Mouse (Mus musculus): Measurements from ENCODE around the gene Batf.
"Not testable (repeated sequence)": the region's sequence is repeated elsewhere in the genome, so short reads cannot be mapped to it uniquely, and the experiment has no call there.

The Batf gene

DNA sequence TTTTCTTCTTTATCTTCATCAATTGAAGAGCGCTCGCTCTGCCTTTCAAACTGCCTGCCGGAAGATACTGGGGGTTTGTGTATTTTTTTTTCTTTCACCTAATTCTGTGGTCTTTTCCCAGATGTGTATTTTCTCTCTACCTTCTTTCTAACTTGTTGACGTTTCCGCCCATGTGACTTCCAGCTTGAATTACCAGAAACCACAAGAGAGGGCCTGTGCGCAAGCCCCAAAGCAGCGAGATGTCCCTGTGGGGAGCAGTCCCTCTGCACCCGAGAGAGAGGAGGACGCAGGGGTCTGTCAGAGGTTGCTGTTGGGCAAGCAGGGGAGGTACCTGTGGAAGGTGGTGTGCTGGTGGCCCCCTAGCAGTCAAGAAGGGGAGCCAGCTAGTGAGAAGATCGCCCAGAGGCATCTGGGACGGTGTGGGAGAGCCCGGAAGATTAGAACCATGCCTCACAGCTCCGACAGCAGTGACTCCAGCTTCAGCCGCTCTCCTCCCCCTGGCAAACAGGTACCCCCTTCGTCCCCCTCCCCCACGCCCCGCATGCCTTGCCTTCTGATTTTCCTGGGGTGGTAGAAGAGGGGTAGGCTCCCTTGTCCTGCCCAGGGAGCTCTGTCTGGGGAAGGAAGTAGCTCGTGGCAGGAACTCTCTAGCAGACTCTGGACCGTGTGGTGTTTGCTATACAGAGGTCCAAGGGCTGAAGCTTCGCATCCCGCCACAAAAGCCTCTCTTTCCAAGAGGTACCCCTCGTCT lies at the start of gene Batf:
Batf (plus strand) TSS at position 204 of the 751 bp plus-strand sequence.
- no peak for DNase-seq (ENCODE audit: low spot score)

DNA sequence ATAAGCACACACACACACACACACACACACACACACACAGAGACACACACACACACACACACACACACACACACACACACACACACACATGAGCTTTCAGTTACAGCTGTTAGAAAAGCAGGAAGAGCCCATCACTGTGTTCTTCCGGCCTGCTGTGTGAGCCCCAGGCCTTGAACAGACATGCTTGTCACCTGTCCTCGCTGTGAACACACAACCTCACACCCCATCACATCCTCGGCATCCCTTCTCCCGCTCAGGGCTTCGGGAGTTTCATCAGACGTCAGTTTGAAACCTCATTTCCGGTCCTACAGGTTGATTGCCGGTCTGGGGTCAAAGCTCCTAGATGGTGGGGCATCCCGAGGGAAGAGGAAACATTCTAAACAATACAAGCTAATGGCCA lies 48.5 kb upstream of the Batf start:
- no peak for DNase-seq (ENCODE audit: low spot score)

DNA sequence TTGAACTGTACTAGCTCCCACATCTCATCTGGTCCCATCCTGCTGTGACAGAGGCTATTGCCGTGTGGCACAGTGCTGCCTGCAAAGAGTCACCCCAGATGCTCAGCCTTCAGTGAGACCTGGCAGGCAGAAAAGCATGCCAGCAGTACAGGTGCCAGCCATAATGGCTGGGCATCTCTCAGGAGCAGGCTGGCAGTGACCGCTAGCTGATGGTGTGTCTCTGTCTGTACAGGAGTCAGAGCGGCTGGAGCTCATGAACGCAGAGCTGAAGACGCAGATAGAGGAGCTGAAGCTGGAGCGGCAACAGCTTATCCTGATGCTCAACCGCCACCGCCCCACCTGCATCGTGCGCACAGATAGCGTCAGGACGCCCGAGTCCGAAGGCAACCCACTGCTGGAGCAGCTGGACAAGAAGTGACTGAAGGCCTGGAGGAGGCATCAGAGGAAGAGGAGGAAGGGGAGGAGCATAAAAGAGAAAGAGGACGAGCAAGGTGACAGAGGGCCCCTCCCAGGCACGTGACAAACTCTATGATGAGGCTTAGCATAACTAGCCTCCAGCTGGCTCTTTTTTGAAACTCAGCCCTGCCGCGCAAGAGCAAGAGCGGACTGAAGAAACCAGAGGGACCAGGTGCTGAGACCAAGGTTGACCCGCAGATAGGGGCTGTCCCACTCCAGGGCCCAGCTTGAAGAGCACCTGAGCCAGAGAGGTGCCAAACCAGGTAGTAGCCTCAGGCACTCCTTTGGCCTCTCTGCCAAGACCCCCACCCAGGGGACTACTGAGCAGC lies 47.7 kb upstream of the Batf start:
- DNase-seq (ENCODE audit: low spot score): no peak

DNA sequence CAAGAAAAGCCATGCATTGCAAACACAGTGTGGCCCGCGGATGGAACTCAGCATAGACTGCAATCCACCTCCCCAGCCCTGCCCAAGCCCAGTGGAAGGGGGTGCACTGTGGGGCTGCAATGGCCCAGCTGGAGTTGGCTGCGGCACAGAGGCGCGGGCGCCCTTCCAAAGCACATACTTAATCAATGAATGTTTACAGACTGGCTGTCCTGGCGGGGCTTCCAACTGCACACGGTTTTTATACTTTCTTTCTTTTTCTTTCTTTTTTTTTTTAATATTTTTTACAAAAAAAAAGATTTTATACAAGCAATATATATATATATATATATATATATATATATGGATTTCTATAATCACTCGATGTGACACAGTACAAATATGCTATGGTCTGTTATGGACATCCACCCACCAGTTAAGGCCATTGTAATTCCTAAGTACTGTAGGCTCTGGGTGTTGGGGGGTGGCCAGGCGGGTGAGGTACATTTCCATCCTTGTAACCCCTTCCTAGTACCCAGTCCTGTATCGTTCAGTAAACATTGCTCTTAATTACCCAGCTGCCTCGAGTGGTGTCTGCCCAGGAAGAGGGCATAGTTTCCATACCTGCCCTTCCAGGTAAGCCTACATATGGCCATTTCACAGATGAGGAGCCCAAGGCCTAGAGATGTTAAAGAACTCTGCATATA lies 47.0 kb upstream of the Batf start:
- peak; percentile 75 for DNase-seq (ENCODE audit: low spot score)

DNA sequence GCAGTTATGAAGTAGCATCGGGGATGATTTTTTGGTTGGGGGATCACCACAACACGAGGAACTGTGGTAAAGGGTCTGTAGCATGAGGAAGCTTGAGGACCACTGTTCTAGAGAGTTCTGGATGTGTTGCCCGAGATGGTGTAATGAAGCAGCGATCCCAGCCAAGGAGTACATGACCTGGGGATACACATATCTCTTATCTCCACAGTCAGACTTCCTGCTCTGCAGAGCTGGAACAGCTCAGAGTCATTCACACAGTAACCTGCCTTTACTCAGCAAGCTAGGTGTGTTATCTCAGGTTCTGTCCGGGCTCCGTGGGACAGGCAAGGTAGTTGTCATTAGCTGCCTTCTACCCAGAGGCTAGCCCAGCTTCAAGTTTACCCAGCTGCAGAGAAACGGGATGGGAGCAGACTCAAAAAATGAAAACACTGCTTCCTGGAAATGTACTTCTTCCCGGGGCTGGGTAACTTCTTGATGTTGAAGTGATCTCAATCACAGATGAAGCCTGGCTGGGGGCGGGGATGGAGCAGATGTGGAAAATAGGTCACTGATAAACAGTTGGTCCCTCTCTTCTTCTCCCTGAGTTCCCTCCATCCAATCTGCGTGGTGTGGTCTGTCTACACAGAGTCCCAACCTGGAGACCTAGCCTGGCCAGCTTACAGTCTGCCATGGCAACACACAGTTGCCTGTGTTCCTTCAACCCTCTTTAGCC lies 45.5 kb upstream of the Batf start:
- no peak for DNase-seq (ENCODE audit: low spot score)

DNA sequence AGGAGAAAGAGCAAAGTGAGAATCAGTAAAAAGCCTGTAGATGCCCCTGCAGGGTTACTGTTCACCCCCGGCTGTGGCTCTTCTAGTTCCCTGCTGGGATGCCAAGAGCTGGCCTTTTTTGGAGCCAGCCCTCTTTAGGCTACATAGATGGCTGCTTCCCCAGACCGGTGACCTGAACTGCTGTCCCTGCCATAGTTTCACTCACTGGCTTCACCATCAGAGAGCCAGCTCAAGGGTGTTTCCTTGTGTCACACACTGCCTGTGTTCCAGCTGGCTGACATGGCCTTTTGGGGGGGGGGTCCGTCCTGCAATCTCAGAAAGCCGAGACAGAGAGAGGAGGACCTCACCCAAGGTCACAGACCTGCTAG lies 44.9 kb upstream of the Batf start:
- no peak for DNase-seq (ENCODE audit: low spot score)

DNA sequence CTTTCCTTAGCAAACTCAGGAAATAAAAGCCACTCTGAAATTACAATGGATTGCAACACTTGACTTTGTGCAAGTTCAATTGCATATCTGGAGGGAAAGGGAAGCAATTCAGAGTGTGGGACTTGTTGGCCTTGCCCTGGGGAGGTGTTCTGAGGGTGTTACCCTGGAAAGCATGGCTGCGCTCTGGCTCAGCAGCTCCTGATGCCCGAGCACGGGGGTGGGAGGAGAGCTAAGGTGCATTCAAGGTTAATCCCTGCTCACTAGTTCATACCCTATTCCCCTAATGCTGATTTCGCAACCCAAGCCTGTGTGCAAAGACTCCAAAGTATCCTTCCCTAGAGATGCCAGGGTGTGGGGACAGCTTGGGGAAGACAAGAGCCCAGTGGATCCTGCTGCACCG lies 42.7 kb upstream of the Batf start:
- DNase-seq (ENCODE audit: low spot score): no peak

DNA sequence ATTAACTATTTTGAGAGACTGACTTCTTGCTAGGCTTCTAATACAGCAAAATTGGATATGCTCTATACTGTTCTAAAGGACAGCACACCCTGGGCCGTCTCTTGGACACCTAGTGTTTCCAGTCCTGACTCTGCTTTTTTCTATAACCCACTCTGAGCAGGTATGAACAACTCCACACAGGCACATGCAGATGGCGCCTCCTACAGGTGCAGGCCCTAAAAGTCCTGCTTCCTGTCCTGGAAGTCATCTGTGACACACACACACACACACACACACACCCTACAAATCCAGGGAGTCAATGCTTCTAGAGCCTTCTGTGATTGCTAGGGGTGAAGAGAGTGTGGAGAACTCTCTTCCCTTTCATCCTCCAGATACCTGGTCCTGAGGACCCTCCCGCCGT lies 40.8 kb upstream of the Batf start:
- no peak for DNase-seq (ENCODE audit: low spot score)

DNA sequence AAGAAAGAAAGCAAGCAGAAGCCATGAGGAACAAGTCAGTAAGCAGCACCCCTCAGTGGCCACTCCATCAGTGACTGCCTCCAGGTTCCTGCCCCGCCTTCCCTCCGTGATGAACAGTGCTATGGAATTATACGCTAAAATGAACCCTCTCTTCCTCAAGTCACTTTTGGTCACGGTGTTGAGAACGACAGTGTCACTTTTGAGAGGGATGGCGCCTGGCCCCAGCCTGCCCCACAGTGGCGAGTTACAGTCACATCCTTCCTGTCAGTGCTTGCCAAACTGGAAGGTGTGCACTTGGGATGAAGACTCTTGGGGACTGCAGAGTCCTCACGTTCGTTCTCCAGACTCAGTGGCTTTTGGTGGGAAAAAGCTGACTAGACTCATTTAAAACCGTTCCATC lies 39.1 kb upstream of the Batf start:
- DNase-seq (ENCODE audit: low spot score): no peak

DNA sequence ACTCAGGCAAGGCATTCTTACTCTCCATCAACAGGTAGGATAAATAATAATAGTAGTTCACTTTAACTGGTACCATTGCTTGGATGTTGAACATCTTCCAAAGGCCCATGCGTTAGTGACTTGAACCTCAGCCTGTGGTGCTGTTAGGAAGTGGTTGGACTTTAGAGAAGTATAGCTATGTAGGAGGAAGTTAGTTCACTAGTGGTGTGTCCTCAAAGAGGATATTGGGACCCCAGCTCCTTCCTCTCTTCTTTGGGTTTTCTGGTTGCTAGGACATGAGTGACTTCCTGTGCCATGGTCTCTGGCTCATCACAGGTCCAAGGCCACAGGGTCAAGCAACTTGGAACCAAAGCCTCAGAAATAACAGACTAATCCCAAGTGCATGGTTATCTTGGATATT lies 38.5 kb upstream of the Batf start:
- no peak for DNase-seq (ENCODE audit: low spot score)

DNA sequence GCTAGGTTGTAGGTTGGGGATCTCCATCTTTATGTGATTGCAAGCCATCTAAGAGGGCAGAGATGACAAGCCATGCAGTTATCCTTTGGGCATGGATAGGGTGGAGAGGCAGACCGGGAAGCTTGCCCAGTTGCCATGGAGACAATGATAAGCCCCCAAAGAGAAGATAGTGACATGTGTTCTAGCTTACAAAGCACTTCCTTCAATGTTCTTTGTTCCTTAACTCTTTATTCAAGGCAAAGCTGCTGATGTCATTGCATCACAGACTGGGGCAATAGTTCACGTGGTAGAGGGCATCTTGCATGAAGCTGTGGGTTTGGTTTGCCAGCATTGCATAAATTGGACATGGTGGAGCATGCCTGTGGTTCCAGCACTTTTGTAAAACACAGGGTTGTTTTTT lies 27.1 kb upstream of the Batf start:
- DNase-seq (ENCODE audit: low spot score): no peak

DNA sequence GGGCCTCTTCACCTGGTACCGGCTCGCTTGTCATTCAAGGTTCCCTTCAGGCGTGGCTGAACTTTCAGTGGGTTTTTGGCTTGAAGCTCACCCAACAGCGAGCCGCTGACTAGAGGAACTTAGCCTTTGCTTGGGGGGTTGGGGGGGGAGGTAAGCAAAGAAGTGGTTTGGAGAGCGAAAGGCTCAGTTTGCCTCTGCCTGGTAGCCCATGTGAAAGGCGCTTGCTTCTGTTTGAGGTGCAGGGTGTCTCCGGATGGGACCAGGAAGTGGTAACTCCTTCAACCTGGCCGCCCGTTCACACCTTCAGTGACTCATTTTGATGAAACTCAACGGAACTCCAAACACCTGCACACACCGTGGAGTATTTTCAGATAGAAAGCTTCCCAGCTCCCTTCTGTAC lies 25.6 kb upstream of the Batf start:
- DNase-seq (ENCODE audit: low spot score): no peak

DNA sequence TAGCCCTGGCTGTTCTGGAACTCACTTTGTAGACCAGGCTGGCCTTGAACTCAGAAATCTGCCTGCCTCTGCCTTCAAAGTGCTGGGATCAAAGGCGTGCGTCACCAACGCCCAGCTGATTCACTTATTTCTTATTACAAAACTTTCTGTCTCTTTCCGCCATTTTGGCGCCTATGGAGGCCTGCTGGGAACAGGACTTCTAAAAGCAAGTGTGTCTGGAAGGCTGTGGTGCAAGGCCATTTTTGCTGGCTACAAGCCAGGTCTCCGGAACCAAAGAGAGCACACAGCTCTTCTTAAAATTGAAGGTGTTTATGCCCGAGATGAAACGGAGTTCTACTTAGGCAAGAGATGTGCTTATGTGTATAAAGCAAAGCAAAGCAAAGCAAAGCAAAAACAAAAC lies 24.2 kb upstream of the Batf start:
- not testable (repeated sequence) for DNase-seq (ENCODE audit: low spot score)

DNA sequence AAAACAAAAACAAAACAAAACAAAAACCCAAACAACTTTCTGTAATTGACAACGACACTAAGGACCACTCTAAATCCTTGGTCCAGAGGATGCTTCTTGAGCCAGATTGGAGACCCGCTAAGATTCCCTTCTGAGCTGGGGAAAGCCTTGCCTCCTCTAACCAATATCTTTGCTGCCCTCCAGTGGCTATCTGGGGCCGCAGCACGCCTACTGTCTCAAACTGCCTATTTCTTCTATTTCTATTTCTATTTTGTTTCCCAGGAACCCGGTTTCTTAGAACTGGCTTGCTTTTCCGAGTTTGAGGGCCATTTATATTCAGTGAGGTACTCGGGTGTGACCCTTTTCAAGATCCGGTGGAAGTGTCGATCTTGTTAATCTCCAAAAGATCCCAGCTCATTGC lies 23.6 kb upstream of the Batf start:
- peak; percentile 86 for DNase-seq (ENCODE audit: low spot score)

DNA sequence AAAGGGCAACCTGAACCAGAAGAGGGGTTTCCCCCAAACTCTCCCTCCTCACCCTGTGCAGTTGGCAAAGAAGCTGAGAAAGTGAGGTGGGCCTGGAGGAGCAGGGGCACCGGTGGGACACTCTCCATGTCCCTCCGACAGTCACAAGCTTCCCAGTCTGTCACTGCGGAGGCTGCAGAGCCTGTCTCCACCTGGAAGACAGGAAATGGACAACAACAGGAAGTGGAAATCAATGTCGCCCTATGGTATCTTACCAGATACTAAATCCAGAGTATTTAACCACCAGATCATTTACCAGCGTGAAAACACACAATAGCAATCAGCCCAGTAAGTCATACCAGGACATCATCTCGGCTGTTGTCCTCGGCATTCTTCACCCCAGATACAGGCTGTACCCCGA lies 20.4 kb upstream of the Batf start:
- no peak for DNase-seq (ENCODE audit: low spot score)

DNA sequence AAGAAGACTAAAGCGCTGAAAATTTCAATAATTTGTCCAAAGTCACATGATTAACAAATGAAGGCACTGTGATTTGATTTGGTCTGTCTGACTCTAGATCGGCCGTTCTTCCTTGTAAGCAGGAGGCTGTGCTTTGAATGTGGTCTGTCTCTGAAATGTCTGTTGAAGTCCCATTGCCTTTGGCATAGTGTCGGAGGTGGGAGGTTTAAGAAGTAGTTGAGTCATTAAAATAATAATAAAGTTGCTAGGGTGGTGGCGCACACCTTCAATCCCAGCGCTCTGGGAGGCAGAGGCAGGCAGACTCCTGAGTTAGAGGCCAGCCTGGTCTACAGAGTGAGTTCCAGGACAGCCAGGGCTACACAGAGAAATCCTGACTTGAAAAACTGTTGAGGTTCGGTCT lies 19.4 kb upstream of the Batf start:
- no peak for DNase-seq (ENCODE audit: low spot score)

DNA sequence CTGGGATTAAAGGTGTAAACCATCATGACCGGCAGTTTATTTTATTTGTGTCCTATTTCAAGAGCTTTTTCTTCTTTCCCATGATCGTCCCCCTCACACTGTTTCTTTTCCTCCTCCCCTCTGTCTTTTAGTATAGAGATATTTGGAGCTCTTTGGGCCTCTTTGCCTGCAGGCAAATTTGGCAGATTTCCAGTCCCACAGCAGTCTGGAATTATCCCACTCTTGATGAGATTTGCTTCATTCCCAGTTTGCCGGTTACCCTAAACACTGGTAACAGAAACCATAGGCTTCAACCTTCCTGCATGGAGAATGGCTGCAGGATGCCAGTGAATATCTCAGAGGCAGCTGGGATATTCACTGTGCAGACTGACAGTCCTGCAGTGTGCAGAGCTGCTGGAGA lies 17.8 kb upstream of the Batf start:
- DNase-seq (ENCODE audit: low spot score): no peak

DNA sequence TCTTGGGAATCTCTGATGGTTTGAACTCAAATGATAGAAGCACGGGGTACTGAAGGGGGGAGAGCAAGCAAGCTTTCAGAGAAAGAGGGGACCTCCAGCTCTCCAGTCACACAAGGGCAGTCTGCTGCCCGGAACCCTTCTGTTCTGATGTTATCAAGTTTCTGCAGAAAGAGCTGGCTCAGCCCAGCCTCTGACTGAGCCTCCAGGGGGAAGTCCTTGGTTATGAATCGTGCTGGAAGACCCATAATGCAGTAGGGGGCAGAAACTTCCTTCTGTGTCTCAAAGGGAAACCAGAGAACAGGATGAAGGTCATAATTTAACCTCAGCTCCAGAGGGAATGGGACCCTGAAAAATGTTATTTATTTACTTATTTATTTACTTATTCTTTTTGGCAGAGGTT lies 16.4 kb upstream of the Batf start:
- no peak for DNase-seq (ENCODE audit: low spot score)

DNA sequence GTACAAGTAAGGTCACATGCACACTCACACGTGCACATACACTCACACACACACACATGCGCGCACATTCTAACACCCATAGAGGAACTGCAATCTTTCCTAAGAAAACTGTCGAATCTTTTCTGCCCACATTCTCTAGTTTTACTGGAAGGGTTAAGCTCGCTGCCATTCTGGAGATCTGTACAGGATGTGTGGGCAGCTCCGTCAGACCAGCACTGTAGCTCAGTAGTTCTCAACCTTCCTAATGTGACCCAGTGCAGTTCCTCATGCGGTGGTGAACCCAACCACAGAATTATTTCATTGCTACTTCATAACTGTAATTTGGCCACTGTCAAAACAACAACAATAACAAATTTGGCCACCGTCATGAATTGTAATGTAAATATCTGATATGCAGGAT lies 12.6 kb upstream of the Batf start:
- no peak for DNase-seq (ENCODE audit: low spot score)

DNA sequence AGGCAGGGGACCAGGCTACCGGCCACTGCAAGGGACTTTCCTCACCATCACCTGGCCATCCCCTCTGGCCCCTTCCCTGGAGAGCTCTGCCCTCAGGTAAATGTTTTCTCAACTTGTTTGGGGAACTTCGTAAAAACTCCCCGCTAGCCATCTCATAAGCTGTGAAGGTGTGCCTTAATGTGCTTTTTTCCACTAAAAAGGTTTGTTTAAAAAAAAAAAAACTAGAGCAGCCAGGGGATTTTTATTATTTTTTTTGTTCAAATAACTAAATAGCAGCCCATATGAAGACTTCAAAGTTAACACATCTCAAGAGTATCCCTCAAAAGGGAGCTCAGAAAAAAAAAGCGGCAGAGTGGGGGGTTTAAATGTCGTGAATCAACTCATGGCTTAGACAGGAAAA lies 7.4 kb upstream of the Batf start:
- DNase-seq (ENCODE audit: low spot score): no peak

DNA sequence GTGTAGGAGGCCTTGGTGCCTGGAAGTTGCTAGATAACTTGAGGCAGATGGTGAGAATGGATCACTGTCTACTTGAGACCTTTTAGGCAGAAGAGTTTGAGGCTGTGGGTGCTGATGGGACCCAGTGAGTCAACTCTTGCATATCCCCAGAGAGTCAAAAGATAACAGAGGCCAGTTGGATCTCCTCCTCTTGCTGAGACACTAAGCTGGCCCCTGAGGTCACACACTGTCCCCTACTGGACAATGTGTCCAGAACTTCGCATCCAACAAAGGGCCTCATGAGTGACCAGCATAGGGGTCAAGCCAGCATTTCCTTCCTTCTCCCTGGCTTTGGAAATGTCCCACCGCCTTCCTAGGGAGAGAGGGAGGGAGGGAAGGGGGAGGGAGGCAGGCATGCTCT lies 6.7 kb upstream of the Batf start:
- no peak for DNase-seq (ENCODE audit: low spot score)

DNA sequence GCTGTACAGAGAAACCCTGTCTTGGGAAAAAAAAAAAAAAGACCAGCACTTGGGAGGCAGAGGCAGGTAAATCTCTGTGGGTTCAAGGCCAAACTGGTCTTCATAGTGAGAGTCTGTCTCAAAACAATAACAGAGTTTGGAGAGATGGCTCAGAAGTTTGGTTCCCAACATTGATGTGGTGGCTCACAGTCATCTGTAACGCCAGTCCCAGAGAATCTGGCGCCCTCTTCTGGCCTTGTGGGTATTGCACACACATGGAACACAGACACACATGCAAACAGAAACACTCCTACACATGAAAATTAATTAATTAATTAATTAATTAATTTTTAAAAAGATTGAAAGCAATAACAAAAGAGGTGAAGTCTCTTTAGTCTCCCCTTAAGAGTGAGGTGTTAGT lies 4.1 kb upstream of the Batf start:
- DNase-seq (ENCODE audit: low spot score): no peak
